Mouse (Mus musculus): Measurements from ENCODE around the gene Dnm3.

Gene Dnm3

GRCm38 (mm10) chr1:162157659-162158058 is 320.2 kb downstream of the Dnm3 start:
- no peaks in the 10 kb centered on the region for H3K36me3 ChIP-seq (ENCODE audit: insufficient read depth, low read length)
- no peaks in the 10 kb centered on the region for H3K27me3 ChIP-seq (ENCODE audit: insufficient read depth, low read length)
- H3K9me3 ChIP-seq (ENCODE audit: low read length) = no peaks in the 10 kb centered on the region
- TF ChIP-seq POU5F1 (IDR thresholded peaks at IDR 0.05; ENCODE audit: borderline replicate concordance, low read length) (no peak), CTCF (conservative IDR thresholded peaks at IDR 0.05; ENCODE audit: low read length) (no peak), NANOG (IDR thresholded peaks at IDR 0.05; ENCODE audit: borderline replicate concordance, low read length) (no peak)
- no peaks in the 10 kb centered on the region; the same call in 1 of the 2 replicates for H3K4me1 ChIP-seq (replicated peaks; ENCODE audit: low read depth, low read length)
- H3K4me3 ChIP-seq (replicated peaks; ENCODE audit: low read length) = no peak overlapping the region

DNA sequence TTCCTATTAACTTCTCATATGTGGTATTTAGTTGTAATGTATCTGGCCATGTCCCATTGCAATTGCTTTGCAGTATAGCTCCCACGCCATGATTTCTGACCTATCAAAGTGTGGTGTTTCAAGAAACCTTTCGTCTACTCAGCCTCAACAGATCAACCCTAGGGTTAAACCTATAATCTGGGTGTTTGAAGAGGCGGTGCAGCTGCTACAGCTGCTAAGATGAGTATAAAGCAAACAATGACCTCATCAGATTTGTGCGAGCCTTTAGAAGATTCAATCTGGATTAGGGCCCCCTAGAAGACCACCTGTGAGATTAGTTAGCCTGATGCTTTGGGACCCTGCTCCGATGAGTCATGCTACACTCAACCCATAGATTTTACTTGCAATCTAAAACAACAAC is 321.0 kb downstream of the Dnm3 start:
- Histone ChIP-seq H3K4me1 (replicated peaks; ENCODE audit: low read depth, low read length) (no peaks in the 10 kb centered on the region), H3K36me3 (ENCODE audit: insufficient read depth, low read length) (no peaks in the 10 kb centered on the region), H3K9me3 (ENCODE audit: low read length) (no peaks in the 10 kb centered on the region), H3K27me3 (ENCODE audit: insufficient read depth, low read length) (no peaks in the 10 kb centered on the region), H3K4me3 (replicated peaks; ENCODE audit: low read length) (no peak overlapping the region)
- TF ChIP-seq CTCF (conservative IDR thresholded peaks at IDR 0.05; ENCODE audit: low read length) (no peak), NANOG (IDR thresholded peaks at IDR 0.05; ENCODE audit: borderline replicate concordance, low read length) (no peak), POU5F1 (IDR thresholded peaks at IDR 0.05; ENCODE audit: borderline replicate concordance, low read length) (no peak)

GRCm38 (mm10) chr1:162155546-162155945 is 322.3 kb downstream of the Dnm3 start:
- H3K4me3 ChIP-seq (replicated peaks; ENCODE audit: low read length) = no peak overlapping the region
- no peaks in the 10 kb centered on the region for H3K4me1 ChIP-seq (replicated peaks; ENCODE audit: low read depth, low read length)
- TF ChIP-seq NANOG (IDR thresholded peaks at IDR 0.05; ENCODE audit: borderline replicate concordance, low read length) (no peak), POU5F1 (IDR thresholded peaks at IDR 0.05; ENCODE audit: borderline replicate concordance, low read length) (no peak), CTCF (conservative IDR thresholded peaks at IDR 0.05; ENCODE audit: low read length) (no peak)
- H3K9me3 ChIP-seq (ENCODE audit: low read length) = no peaks in the 10 kb centered on the region
- H3K27me3 ChIP-seq (ENCODE audit: insufficient read depth, low read length) = no peaks in the 10 kb centered on the region
- H3K36me3 ChIP-seq (ENCODE audit: insufficient read depth, low read length) = no peaks in the 10 kb centered on the region

DNA sequence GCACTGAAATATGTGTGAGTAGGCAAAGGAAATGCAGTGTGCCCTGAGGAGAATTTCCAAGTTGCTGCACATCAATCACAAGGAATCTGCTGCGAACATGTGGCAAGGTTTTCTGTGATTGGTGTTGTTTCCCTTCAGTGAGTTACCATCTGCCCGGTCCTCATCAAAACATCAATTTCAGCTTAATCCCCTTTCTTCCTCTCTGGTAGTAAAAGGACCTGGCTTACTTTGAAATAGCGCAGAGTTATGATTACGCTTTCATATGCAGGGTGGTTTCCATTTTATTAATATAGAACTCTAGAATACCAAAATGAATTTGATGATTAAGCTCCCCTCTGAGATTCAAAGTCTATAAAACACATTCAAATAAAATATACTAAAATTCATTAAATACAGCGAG is 324.7 kb downstream of the Dnm3 start:
- TF ChIP-seq CTCF (conservative IDR thresholded peaks at IDR 0.05; ENCODE audit: low read length) (no peak), POU5F1 (IDR thresholded peaks at IDR 0.05; ENCODE audit: borderline replicate concordance, low read length) (no peak), NANOG (IDR thresholded peaks at IDR 0.05; ENCODE audit: borderline replicate concordance, low read length) (no peak)
- no peaks in the 10 kb centered on the region for H3K27me3 ChIP-seq (ENCODE audit: insufficient read depth, low read length)
- H3K4me3 ChIP-seq (replicated peaks; ENCODE audit: low read length) = no peak overlapping the region
- H3K36me3 ChIP-seq (ENCODE audit: insufficient read depth, low read length) = no peaks in the 10 kb centered on the region
- no peaks in the 10 kb centered on the region for H3K4me1 ChIP-seq (replicated peaks; ENCODE audit: low read depth, low read length)
- H3K9me3 ChIP-seq (ENCODE audit: low read length) = no peaks in the 10 kb centered on the region

DNA sequence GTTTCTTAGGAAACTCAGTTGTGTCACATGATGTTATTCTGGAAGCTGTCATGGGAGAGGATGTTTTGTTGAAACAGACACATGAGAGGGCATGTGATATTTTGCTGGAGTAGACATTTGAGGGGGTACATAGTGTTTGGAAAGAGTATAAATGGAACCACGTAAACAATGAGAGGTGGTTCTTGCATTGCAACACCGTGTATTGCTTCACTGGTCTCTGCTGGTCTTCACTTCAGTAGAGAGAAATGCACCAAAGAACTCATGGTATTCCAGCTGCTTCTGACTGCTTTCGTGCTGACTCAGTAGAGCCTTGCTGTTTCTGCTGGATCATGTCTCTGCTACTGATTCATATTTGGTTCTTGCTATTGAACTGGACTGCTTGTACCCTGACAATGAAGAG is 328.1 kb downstream of the Dnm3 start:
- TF ChIP-seq NANOG (IDR thresholded peaks at IDR 0.05; ENCODE audit: borderline replicate concordance, low read length) = no peak
- no peak for TF ChIP-seq POU5F1 (IDR thresholded peaks at IDR 0.05; ENCODE audit: borderline replicate concordance, low read length)
- TF ChIP-seq CTCF (conservative IDR thresholded peaks at IDR 0.05; ENCODE audit: low read length) = no peak
- Histone ChIP-seq H3K9me3 (ENCODE audit: low read length) (no peaks in the 10 kb centered on the region), H3K4me3 (replicated peaks; ENCODE audit: low read length) (no peak overlapping the region), H3K27me3 (ENCODE audit: insufficient read depth, low read length) (no peaks in the 10 kb centered on the region), H3K4me1 (replicated peaks; ENCODE audit: low read depth, low read length) (no peaks in the 10 kb centered on the region), H3K36me3 (ENCODE audit: insufficient read depth, low read length) (no peaks in the 10 kb centered on the region)

GRCm38 (mm10) chr1:162147554-162147953 is 330.3 kb downstream of the Dnm3 start:
- no peaks in the 10 kb centered on the region for H3K27me3 ChIP-seq (ENCODE audit: insufficient read depth, low read length)
- H3K4me1 ChIP-seq (replicated peaks; ENCODE audit: low read depth, low read length) = no peaks in the 10 kb centered on the region
- H3K4me3 ChIP-seq (replicated peaks; ENCODE audit: low read length) = no peak overlapping the region
- no peaks in the 10 kb centered on the region for H3K9me3 ChIP-seq (ENCODE audit: low read length)
- no peak for TF ChIP-seq CTCF (conservative IDR thresholded peaks at IDR 0.05; ENCODE audit: low read length)
- TF ChIP-seq POU5F1 (IDR thresholded peaks at IDR 0.05; ENCODE audit: borderline replicate concordance, low read length) = no peak
- no peak for TF ChIP-seq NANOG (IDR thresholded peaks at IDR 0.05; ENCODE audit: borderline replicate concordance, low read length)
- no peaks in the 10 kb centered on the region for H3K36me3 ChIP-seq (ENCODE audit: insufficient read depth, low read length)

DNA sequence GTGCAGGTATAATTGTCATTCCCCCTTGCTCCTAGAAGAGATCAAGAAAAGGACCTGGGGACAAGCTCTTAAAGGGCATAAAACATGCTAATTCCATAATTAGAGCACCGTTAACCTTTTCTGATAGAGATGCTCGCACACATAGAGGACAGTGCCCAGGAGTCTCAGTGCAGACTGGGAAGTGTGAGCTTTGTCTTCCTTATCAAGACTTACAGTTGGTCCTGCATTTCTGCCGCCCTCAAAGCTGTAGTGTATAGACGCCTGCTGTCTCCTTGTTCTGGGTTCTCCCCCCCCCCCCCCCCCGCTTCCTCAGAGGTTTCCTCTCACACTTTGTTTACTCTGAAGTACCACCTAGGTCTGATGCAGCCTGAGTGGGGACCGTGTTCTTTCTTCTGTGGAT is 332.1 kb downstream of the Dnm3 start:
- Histone ChIP-seq H3K4me1 (replicated peaks; ENCODE audit: low read depth, low read length) (no peaks in the 10 kb centered on the region), H3K27me3 (ENCODE audit: insufficient read depth, low read length) (no peaks in the 10 kb centered on the region), H3K36me3 (ENCODE audit: insufficient read depth, low read length) (no peaks in the 10 kb centered on the region), H3K9me3 (ENCODE audit: low read length) (no peaks in the 10 kb centered on the region), H3K4me3 (replicated peaks; ENCODE audit: low read length) (no peak overlapping the region)
- TF ChIP-seq NANOG (IDR thresholded peaks at IDR 0.05; ENCODE audit: borderline replicate concordance, low read length) = no peak
- no peak for TF ChIP-seq POU5F1 (IDR thresholded peaks at IDR 0.05; ENCODE audit: borderline replicate concordance, low read length)
- TF ChIP-seq CTCF (conservative IDR thresholded peaks at IDR 0.05; ENCODE audit: low read length) = no peak

- no peaks in the 10 kb centered on the region for H3K4me1 ChIP-seq (replicated peaks; ENCODE audit: low read depth, low read length)
- TF ChIP-seq NANOG (IDR thresholded peaks at IDR 0.05; ENCODE audit: borderline replicate concordance, low read length) = no peak
- TF ChIP-seq POU5F1 (IDR thresholded peaks at IDR 0.05; ENCODE audit: borderline replicate concordance, low read length) = no peak
- no peak for TF ChIP-seq CTCF (conservative IDR thresholded peaks at IDR 0.05; ENCODE audit: low read length)
- no peak overlapping the region for H3K4me3 ChIP-seq (replicated peaks; ENCODE audit: low read length)
- H3K9me3 ChIP-seq (ENCODE audit: low read length) = no peaks in the 10 kb centered on the region
- no peaks in the 10 kb centered on the region for H3K36me3 ChIP-seq (ENCODE audit: insufficient read depth, low read length)
- no peaks in the 10 kb centered on the region for H3K27me3 ChIP-seq (ENCODE audit: insufficient read depth, low read length)
These were observed 332.8 kb downstream of the Dnm3 start for GRCm38 (mm10) chr1:162144992-162145391.

Measured in E14TG2a.4 (cell line).